Mouse (Mus musculus) hindbrain, embryonic 11.5 days (tissue): ENCODE results near the gene Tomm40l. TPM values are rescaled to one million over a fixed set of nuclear protein-coding genes. Genes with fewer than 3 reads are reported as not detected.

ENCODE experiments used
- ATAC-seq: fragments of 200-750 bp; cut with Nextera tagmentation; 2 replicates; pipeline ENCODE4 v1.8.0; 2017; ENCODE audit warnings: mild to moderate bottlenecking, moderate TSS enrichment, moderate library complexity; ENCODE audit not compliant: low FRiP score
- DNase-seq: peaks from one replicate; pipeline ENCODE4 v3.0.0-alpha.2; 2015; ENCODE audit warnings: low spot score
- H3K27ac ChIP-seq: fragments of 300-500 bp; sonication (generic); 2 replicates; pipeline ENCODE4 v1.5.1; 2014; ENCODE audit warnings: mild to moderate bottlenecking, low read depth, low read length
- H3K27me3 ChIP-seq: fragments of 300-500 bp; sonication (generic); 2 replicates; pipeline ENCODE4 v1.6.1; 2014; ENCODE audit warnings: mild to moderate bottlenecking, low read length, moderate library complexity, mixed read lengths; ENCODE audit not compliant: control insufficient read depth, insufficient read depth
- H3K36me3 ChIP-seq: fragments of 300-500 bp; sonication (generic); 2 replicates; pipeline ENCODE4 v1.6.1; 2014; ENCODE audit warnings: mild to moderate bottlenecking, low read length, moderate library complexity, mixed read lengths; ENCODE audit not compliant: control insufficient read depth, insufficient read depth
- H3K4me1 ChIP-seq: fragments of 300-500 bp; sonication (generic); replicated peaks from 2 replicates; pipeline ENCODE4 v1.6.1; 2014; ENCODE audit warnings: low read length, mixed read lengths; ENCODE audit not compliant: control insufficient read depth, insufficient read depth
- H3K4me2 ChIP-seq: fragments of 300-500 bp; sonication (generic); replicated peaks from 2 replicates; pipeline ENCODE4 v1.6.1; 2014; ENCODE audit warnings: mild to moderate bottlenecking, low read depth, low read length
- H3K4me3 ChIP-seq: fragments of 300-500 bp; sonication (generic); 2 replicates; pipeline ENCODE4 v1.5.1; 2014; ENCODE audit warnings: low read depth, low read length
- H3K9ac ChIP-seq: fragments of 300-500 bp; sonication (generic); 2 replicates; pipeline ENCODE4 v1.6.1; 2014; ENCODE audit warnings: low read depth, low read length
- H3K9me3 ChIP-seq: fragments of 300-500 bp; sonication (generic); 2 replicates; pipeline ENCODE4 v1.6.1; 2016; ENCODE audit warnings: low read length; ENCODE audit not compliant: control insufficient read depth
- WGBS: fragments of 180-500 bp; shearing (Covaris S2); extraction: QIAGEN DNeasy Blood & Tissue Kit; methylation state at CpG from one replicate; pipeline ENCODE4 v1.1.7; 2014; 5-methylcytosine and 5-hydroxymethylcytosine counted together
- polyA plus RNA-seq: library from polyadenylated mRNA; unstranded; fragments of >200 nt; fragmentation: Nextera tagmentation; extraction: Ambion mirVana; gene quantifications from 2 replicates; pipeline ENCODE4 v1.2.1, GENCODE M21; 2014

The Tomm40l gene
- polyA plus RNA-seq, 1 experiment from 2014 or later, result 23.5 TPM

DNA sequence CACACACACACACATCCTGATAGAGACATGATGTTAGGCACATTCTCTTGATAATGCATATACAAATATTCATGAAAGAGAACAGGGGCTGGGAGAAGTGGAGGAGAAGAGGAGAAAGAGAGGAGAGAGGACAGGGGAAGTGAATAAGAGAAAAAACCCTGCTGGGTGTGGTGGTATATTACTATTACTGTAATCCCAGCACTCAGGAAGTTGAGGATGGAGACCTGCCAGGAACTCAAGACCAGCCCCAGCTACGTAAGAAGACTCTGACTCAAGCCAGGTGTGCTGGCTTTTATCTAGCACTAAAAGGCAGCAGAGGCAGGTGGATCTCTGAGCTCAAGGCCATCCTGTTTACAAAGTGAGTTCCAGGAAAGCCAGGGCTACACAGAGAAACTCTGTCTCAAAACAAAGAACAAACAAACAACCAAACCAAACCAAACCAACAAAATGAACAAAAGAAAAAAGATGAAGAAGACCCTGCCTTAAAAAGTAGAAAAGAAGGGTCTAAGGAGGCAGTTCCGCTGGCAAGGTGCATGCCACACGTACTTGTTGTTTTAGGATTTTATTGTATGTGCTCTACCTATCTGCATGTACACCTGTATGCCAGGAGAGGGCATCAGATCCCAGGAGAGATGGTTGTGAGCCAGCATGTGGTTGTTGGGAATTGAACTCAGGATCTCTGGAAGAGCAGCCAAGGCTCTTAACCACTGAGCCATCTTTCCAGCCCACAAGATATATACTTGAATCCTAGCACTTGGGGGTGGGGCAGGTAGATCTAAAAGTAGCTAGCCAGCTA, 41.5 kb upstream of the Tomm40l start:
- Histone ChIP-seq H3K4me2 (no peak overlapping the region), H3K36me3 (no peaks in the 10 kb centered on the region), H3K27ac (no peak overlapping the region), H3K9ac (no peak overlapping the region), H3K4me3 (no peak overlapping the region), H3K4me1 (no peaks in the 10 kb centered on the region), H3K27me3 (no peaks in the 10 kb centered on the region), H3K9me3 (no peaks in the 10 kb centered on the region)
- DNase-seq (no peak), ATAC-seq (no peak)
- WGBS, result 81% methylated on average over 3 of the region's 3 CpGs

DNA sequence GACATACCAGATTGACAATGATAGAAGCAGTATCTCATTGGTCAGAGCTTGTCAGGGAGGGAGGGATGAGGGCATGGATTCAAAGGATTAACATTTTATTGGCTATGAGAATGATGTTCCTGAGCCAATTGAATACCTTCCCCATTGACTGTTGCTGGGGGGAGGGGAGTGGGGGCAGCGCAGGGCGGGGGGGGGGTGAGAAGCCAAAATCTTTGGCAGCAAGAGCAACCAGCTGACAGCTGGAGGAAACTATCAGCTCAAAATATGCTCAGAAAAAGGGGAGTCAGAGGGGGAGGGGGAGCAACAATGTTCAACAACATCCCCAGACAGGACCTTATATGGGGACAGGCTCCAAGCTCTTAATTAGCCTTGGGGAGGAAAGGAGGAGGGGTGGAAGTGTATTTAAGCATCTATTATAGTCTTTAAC, 40.9 kb upstream of the Tomm40l start:
- H3K9ac ChIP-seq, result no peak overlapping the region
- H3K4me1 ChIP-seq, result no peaks in the 10 kb centered on the region
- H3K36me3 ChIP-seq, result no peaks in the 10 kb centered on the region
- H3K9me3 ChIP-seq, result no peaks in the 10 kb centered on the region
- DNase-seq, result peak; percentile 29
- H3K27ac ChIP-seq, result no peak overlapping the region
- WGBS, result 6% methylated on average over 2 of the region's 2 CpGs
- no peaks in the 10 kb centered on the region for H3K27me3 ChIP-seq
- ATAC-seq, result peak; percentile 84
- peak overlapping the region; percentile 18; the same call in 1 of the 2 replicates for H3K4me2 ChIP-seq
- H3K4me3 ChIP-seq, result no peak overlapping the region

- Histone ChIP-seq H3K36me3 (no peaks in the 10 kb centered on the region), H3K4me1 (no peaks in the 10 kb centered on the region), H3K27me3 (no peaks in the 10 kb centered on the region), H3K4me3 (no peak overlapping the region), H3K9ac (0 out of 2 replicates have a peak overlapping the region, but pooled peaks have one; percentile 31), H3K9me3 (no peaks in the 10 kb centered on the region), H3K4me2 (peak overlapping the region; percentile 18; the same call in 1 of the 2 replicates), H3K27ac (no peak overlapping the region)
- peak; percentile 46 for ATAC-seq
- 10% methylated on average over 8 of the region's 8 CpGs for WGBS
- peak; percentile 30 for DNase-seq
These were observed 40.3 kb upstream of the Tomm40l start for GRCm38 (mm10) chr1:171262594-171263130.

DNA sequence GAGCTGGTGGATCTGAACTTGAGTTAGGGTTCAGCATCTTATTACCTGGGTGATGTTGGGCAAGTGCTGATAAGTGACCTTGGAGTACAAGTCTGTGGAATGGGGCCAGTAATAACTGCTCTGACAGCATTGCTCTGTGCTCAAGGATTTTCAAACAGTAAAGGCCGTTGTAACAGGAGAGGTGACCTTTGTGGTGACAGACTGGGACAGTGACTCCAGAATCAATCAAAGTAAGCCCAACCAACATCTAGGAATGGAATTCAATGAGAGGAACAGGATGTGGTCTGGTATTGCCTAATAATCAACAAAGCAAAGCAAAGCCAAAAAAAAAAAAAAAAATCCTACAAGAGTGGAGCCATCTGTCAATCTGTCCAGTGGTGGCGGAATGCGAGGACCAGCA, 38.0 kb upstream of the Tomm40l start:
- no peak overlapping the region for H3K9ac ChIP-seq
- no peak overlapping the region for H3K4me2 ChIP-seq
- H3K4me3 ChIP-seq, result no peak overlapping the region
- DNase-seq (no peak), ATAC-seq (no peak)
- no peaks in the 10 kb centered on the region for H3K4me1 ChIP-seq
- no peak overlapping the region for H3K27ac ChIP-seq
- H3K27me3 ChIP-seq, result no peaks in the 10 kb centered on the region
- 73% methylated on average over 3 of the region's 3 CpGs for WGBS
- H3K36me3 ChIP-seq, result no peaks in the 10 kb centered on the region
- H3K9me3 ChIP-seq, result no peaks in the 10 kb centered on the region

DNA sequence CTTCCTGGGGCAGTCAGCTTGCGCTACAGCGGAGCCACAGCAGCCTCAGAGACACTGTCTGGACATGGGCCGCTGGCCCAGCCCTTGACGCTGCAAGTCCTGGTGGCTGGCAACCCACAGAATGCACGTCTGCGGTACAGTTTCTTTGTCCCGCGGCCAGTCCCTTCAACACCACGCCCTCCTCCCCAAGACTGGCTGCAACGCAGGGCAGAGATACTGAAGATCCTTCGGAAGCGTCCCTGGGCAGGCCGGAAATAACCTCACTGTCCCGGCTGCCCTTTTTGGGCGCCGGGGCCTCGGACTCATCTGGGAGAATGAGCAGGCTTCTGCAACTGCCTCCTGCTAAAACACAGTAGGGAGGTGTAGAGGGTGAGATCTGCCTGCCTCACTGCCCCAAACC, 36.6 kb upstream of the Tomm40l start:
- Histone ChIP-seq H3K36me3 (no peaks in the 10 kb centered on the region), H3K9me3 (no peaks in the 10 kb centered on the region), H3K27ac (no peak overlapping the region), H3K4me3 (no peak overlapping the region), H3K27me3 (no peaks in the 10 kb centered on the region), H3K4me2 (no peak overlapping the region), H3K4me1 (no peaks in the 10 kb centered on the region), H3K9ac (no peak overlapping the region)
- ATAC-seq, result no peak
- 77% methylated on average over 17 of the region's 17 CpGs for WGBS
- DNase-seq, result no peak

- ATAC-seq, result no peak
- H3K27me3 ChIP-seq, result no peaks in the 10 kb centered on the region
- 85% methylated on average over 9 of the region's 9 CpGs for WGBS
These were observed 35.5 kb upstream of the Tomm40l start for GRCm38 (mm10) chr1:171257781-171258180.

GRCm38 (mm10) chr1:171256937-171257548, 34.7 kb upstream of the Tomm40l start:
- Histone ChIP-seq H3K4me3 (no peak overlapping the region), H3K9me3 (no peaks in the 10 kb centered on the region), H3K27me3 (no peaks in the 10 kb centered on the region), H3K4me2 (no peak overlapping the region), H3K9ac (no peak overlapping the region), H3K4me1 (no peaks in the 10 kb centered on the region; the same call in 1 of the 2 replicates), H3K36me3 (no peaks in the 10 kb centered on the region), H3K27ac (no peak overlapping the region)
- WGBS, result 71% methylated on average over 15 of the region's 15 CpGs
- DNase-seq (peak; percentile 86), ATAC-seq (no peak)

More at GRCm38 (mm10) chr1:171257781-171258180, 35.5 kb upstream of the Tomm40l start:
- H3K4me2 ChIP-seq, result no peak overlapping the region
- no peaks in the 10 kb centered on the region for H3K36me3 ChIP-seq
- H3K4me3 ChIP-seq, result no peak overlapping the region
- no peak overlapping the region for H3K9ac ChIP-seq
- H3K27ac ChIP-seq, result no peak overlapping the region
- no peaks in the 10 kb centered on the region for H3K4me1 ChIP-seq
- DNase-seq, result no peak
- H3K9me3 ChIP-seq, result no peaks in the 10 kb centered on the region

DNA sequence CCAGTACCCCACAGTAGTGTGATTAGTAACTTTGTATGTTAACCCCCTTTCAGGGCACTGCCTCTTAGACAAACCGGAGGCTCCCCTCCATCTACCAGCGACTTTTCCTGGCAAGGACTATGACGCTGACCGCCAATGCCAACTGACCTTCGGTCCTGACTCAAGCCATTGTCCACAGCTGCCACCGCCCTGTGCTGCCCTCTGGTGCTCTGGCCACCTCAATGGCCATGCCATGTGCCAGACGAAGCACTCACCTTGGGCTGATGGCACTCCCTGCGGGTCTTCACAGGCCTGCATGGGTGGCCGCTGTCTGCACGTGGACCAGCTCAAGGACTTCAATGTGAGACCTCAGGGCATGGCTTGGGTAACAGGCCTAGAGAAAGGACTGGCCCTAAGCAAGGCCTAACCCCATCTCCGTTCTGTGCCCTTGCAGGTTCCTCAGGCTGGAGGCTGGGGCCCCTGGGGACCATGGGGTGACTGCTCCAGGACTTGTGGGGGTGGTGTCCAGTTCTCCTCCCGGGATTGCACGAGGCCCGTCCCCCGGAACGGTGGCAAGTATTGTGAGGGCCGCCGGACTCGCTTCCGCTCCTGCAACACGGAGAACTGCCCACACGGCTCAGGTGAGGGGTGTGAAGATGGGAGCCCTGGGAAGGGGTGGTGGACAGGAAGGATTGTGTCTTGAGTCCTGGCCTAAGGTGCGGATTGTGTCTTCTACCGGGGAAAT, 33.9 kb upstream of the Tomm40l start:
- H3K27me3 ChIP-seq, result no peaks in the 10 kb centered on the region
- H3K4me3 ChIP-seq, result no peak overlapping the region
- no peaks in the 10 kb centered on the region for H3K9me3 ChIP-seq
- H3K36me3 ChIP-seq, result no peaks in the 10 kb centered on the region
- DNase-seq (no peak), ATAC-seq (no peak)
- WGBS, result 92% methylated on average over 24 of the region's 24 CpGs
- no peak overlapping the region for H3K4me2 ChIP-seq
- no peak overlapping the region for H3K27ac ChIP-seq
- no peak overlapping the region for H3K9ac ChIP-seq
- H3K4me1 ChIP-seq, result peaks cover 3% of the 10 kb centered on the region; the same call in 1 of the 2 replicates
